Mouse (Mus musculus) cerebellum, adult (tissue): ENCODE measurements at regions not wholly inside any gene's neighbourhood (a gene's known extent, or its start where the extent isn't known, plus 50 kb on each side); places are given as distances from the start of the nearest gene placed in this dataset.

Source experiments
- ATAC-seq: cut with Nextera tagmentation; 2 replicates; pipeline ENCODE4 v1.9.2; 2017; ENCODE audit warnings: mild to moderate bottlenecking, moderate library complexity, mixed read lengths; ENCODE audit not compliant: insufficient number of reproducible peaks, low FRiP score, low TSS enrichment

GRCm38 (mm10) chr16:79718230-79718629, 627.3 kb upstream of the Tmprss15 start:
- ATAC-seq: peak; percentile 97

- no peak for ATAC-seq
These were observed 601.5 kb upstream of the Tmprss15 start for GRCm38 (mm10) chr16:79692444-79692843.

GRCm38 (mm10) chr16:79651162-79651741, 560.4 kb upstream of the Tmprss15 start:
- ATAC-seq: no peak

- no peak for ATAC-seq
These were observed 550.0 kb upstream of the Tmprss15 start for GRCm38 (mm10) chr16:79640898-79641297.

- peak; percentile 83 for ATAC-seq
These were observed 536.2 kb upstream of the Tmprss15 start for GRCm38 (mm10) chr16:79627139-79627538.

- no peak for ATAC-seq
These were observed 520.1 kb upstream of the Tmprss15 start for GRCm38 (mm10) chr16:79611002-79611401.

- ATAC-seq: no peak
These were observed 500.0 kb upstream of the Tmprss15 start for GRCm38 (mm10) chr16:79590891-79591290.

GRCm38 (mm10) chr16:79585745-79586144, 494.8 kb upstream of the Tmprss15 start:
- no peak for ATAC-seq

GRCm38 (mm10) chr16:79570867-79571266, 480.0 kb upstream of the Tmprss15 start:
- ATAC-seq: no peak

GRCm38 (mm10) chr16:79534370-79534769, 443.5 kb upstream of the Tmprss15 start:
- ATAC-seq: no peak

GRCm38 (mm10) chr16:79492493-79492892, 401.6 kb upstream of the Tmprss15 start:
- no peak for ATAC-seq

GRCm38 (mm10) chr16:79450871-79451270, 360.0 kb upstream of the Tmprss15 start:
- ATAC-seq: no peak

- ATAC-seq: peak; percentile 96
These were observed 358.8 kb upstream of the Tmprss15 start for GRCm38 (mm10) chr16:79449732-79450131.

- ATAC-seq: no peak
These were observed 316.5 kb upstream of the Tmprss15 start for GRCm38 (mm10) chr16:79407385-79407784.

GRCm38 (mm10) chr16:79406216-79406615, 315.3 kb upstream of the Tmprss15 start:
- no peak for ATAC-seq

- ATAC-seq: no peak
These were observed 313.2 kb upstream of the Tmprss15 start for GRCm38 (mm10) chr16:79404064-79404463.

GRCm38 (mm10) chr16:79400100-79400499, 309.2 kb upstream of the Tmprss15 start:
- ATAC-seq: no peak

- no peak for ATAC-seq
These were observed 307.6 kb upstream of the Tmprss15 start for GRCm38 (mm10) chr16:79398476-79398875.

- ATAC-seq: no peak
These were observed 303.5 kb upstream of the Tmprss15 start for GRCm38 (mm10) chr16:79394425-79394824.

GRCm38 (mm10) chr16:79386421-79386820, 295.5 kb upstream of the Tmprss15 start:
- ATAC-seq: no peak

- ATAC-seq: no peak
These were observed 259.2 kb upstream of the Tmprss15 start for GRCm38 (mm10) chr16:79350127-79350526.

- no peak for ATAC-seq
These were observed 251.6 kb upstream of the Tmprss15 start for GRCm38 (mm10) chr16:79342453-79342852.

GRCm38 (mm10) chr16:79336416-79336815, 245.5 kb upstream of the Tmprss15 start:
- peak; percentile 99 for ATAC-seq
